Mouse (Mus musculus): ENCODE results near the gene Hhat. TPM values are rescaled to one million over a fixed set of nuclear protein-coding genes. Genes with fewer than 3 reads are reported as not detected.

The Hhat gene
- polyA plus RNA-seq, 1 experiment from 2014 or later, result 3.8 TPM

DNA sequence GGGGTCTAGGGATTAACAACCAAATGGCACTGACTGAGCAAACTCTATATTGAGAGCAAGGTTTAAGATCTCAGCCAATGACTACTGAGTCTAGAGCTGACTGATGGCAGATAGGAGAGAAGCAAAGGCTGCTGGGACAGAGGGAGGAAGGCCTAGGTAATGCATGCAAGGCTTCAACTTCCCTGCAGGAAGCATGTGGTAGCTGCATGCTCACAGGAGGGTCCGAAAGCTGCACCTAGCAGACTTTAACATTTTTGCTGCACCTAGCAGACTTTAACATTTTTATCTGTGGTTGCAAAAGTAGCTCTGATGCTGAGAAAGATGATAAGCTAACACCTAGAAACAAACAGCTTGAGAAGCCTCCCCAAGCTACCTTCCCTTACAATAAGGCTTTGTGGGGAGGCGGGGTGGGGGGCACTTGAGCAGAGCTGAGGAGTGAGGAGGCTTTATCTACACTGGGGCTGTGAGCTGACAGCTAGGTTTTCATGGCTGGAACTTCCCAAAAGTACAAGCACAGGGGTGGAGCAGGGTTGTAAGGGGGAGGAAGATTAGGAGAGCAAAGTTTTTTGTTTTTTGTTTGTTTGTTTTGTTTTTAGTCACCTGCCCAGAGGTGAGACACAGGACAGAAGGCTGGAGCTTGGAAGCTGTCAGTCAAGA is 239.4 kb downstream of the Hhat start:
- Histone ChIP-seq H3K4me2 (no peak overlapping the region), H3K27me3 (replicated peaks; ENCODE audit: control insufficient read depth, insufficient read depth, low read length) (no peaks in the 10 kb centered on the region), H3K27ac (ENCODE audit: low read depth, low read length) (no peak overlapping the region), H3K36me3 (ENCODE audit: control insufficient read depth, insufficient read depth, low read length) (no peaks in the 10 kb centered on the region), H3K4me1 (replicated peaks; ENCODE audit: control insufficient read depth, insufficient read depth, low read length) (peaks cover 5% of the 10 kb centered on the region; the same call in 1 of the 2 replicates), H3K9ac (ENCODE audit: low read depth, low read length) (no peak overlapping the region), H3K4me3 (ENCODE audit: low read depth, low read length) (no peak overlapping the region), H3K9me3 (ENCODE audit: control insufficient read depth, low read length) (no peaks in the 10 kb centered on the region)
- ATAC-seq (replicated peaks; ENCODE audit: low FRiP score) (0 out of 2 replicates have a peak, but pooled peaks have one; percentile 45), DNase-seq (ENCODE audit: low spot score) (no peak)
- WGBS, result 38% methylated on average over 2 of the region's 2 CpGs

DNA sequence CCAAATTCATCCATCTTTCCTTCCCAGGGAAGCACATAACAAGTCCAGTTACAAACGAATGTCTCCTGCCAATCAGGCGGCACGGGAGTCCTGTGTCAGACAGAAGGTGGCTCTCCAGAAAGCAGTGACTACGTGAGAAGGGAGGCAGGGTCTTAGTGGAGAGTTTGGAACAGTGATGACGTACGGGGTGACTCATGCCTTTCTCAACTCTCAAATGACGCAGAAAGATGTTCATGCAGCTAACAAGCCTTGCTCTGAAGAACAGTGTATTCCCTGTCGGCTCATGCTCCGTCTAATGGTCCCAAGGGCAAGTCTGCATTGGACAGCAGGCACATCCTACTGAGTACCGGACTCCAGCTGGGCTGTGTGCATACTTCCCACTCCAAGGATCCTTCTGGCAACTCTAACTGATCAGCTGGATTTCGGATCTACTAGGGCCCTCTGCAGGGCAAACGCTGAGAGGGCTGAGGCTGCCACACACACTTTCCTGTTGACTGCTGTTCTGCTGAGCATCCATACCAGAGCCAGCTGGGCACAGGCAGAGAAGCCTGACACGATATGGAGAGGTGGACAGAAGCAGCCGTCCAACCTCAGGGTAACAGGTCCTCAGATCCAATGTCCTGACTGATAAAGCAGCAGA is 245.2 kb downstream of the Hhat start:
- H3K4me3 ChIP-seq (ENCODE audit: low read depth, low read length), result no peak overlapping the region
- no peaks in the 10 kb centered on the region for H3K27me3 ChIP-seq (replicated peaks; ENCODE audit: control insufficient read depth, insufficient read depth, low read length)
- H3K9ac ChIP-seq (ENCODE audit: low read depth, low read length), result no peak overlapping the region
- DNase-seq (ENCODE audit: low spot score) (no peak), ATAC-seq (replicated peaks; ENCODE audit: low FRiP score) (no peak)
- H3K4me1 ChIP-seq (replicated peaks; ENCODE audit: control insufficient read depth, insufficient read depth, low read length), result no peaks in the 10 kb centered on the region
- no peak overlapping the region for H3K4me2 ChIP-seq
- H3K27ac ChIP-seq (ENCODE audit: low read depth, low read length), result no peak overlapping the region
- no peaks in the 10 kb centered on the region for H3K36me3 ChIP-seq (ENCODE audit: control insufficient read depth, insufficient read depth, low read length)
- H3K9me3 ChIP-seq (ENCODE audit: control insufficient read depth, low read length), result no peaks in the 10 kb centered on the region
- WGBS, result 68% methylated on average over 14 of the region's 14 CpGs

DNA sequence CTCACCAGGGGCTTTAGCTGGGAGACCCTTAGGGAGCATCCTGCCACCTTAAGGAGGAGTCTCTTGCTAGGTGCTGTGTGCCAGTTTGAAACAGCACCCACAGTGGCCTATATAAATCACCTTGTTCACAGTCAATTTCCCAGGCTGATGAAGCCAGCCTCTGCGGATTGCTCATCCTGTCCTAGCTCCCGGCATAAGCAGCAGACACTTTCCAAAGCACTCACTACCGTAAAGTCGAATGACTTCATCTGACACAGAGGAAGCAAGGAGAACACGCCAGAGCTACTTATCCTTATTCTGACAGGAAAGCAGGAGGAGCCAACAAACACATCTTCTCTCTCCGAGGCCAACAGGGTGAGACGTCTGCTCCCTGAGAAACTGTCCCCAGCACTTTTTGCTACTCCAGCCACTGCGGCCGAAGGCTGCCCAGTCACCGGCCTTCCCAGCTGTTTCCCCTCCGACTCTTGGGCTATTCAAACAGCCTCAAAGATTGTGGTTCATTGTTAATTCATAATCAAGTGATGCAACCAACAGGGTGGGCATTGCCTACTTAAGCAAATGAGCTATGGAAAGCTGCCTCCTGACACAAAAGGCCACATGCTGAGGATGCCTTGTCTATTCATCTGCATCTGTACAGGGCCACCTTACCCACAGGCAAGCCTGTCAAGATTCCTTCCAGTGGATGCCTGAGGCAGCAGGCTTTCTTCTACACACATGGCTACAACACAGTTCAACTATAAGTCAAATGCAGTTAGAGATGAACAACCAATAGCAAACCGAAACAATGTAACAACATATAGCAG is 248.4 kb downstream of the Hhat start:
- H3K9me3 ChIP-seq (ENCODE audit: control insufficient read depth, low read length), result no peaks in the 10 kb centered on the region
- WGBS, result 65% methylated on average over 12 of the region's 12 CpGs

DNA sequence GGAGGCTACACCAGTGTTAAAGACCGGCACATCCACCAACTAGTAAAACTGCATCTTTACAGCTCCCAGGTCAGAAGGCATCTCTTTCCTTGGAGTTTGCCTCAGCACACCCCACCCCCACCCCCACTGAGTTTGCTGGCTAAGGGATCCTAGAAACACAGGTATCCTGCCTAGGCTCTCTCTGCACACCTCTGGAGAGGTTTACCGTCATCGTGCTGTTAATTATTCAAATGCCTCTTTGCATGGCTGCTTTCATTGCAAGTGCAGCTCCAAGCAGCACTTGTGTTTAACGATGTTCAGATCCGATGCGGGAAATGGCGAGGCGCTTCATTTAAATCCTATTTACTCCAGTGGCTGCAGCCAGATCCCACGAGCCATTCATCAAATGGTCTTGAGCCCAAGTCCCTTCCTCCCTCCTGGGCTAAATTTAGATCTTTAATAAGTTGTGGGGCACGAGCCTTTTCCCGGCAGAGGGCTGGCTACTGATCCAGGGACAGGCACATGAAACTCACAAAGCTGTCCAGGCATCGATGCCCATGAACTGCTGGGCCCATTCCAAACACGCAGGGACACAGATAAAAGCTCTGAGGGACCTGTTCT is 250.1 kb downstream of the Hhat start:
- WGBS, result 55% methylated on average over 13 of the region's 13 CpGs
- no peak overlapping the region for H3K9ac ChIP-seq (ENCODE audit: low read depth, low read length)
- no peaks in the 10 kb centered on the region for H3K4me1 ChIP-seq (replicated peaks; ENCODE audit: control insufficient read depth, insufficient read depth, low read length)
- no peaks in the 10 kb centered on the region for H3K9me3 ChIP-seq (ENCODE audit: control insufficient read depth, low read length)
- DNase-seq (ENCODE audit: low spot score) (no peak), ATAC-seq (replicated peaks; ENCODE audit: low FRiP score) (no peak)
- H3K36me3 ChIP-seq (ENCODE audit: control insufficient read depth, insufficient read depth, low read length), result no peaks in the 10 kb centered on the region
- H3K27me3 ChIP-seq (replicated peaks; ENCODE audit: control insufficient read depth, insufficient read depth, low read length), result no peaks in the 10 kb centered on the region
- no peak overlapping the region for H3K4me3 ChIP-seq (ENCODE audit: low read depth, low read length)
- H3K4me2 ChIP-seq, result no peak overlapping the region
- no peak overlapping the region for H3K27ac ChIP-seq (ENCODE audit: low read depth, low read length)

More for the DNA sequence above, 248.4 kb downstream of the Hhat start:
- no peak for ATAC-seq (replicated peaks; ENCODE audit: low FRiP score)
- no peaks in the 10 kb centered on the region for H3K4me1 ChIP-seq (replicated peaks; ENCODE audit: control insufficient read depth, insufficient read depth, low read length)
- H3K9ac ChIP-seq (ENCODE audit: low read depth, low read length), result no peak overlapping the region
- no peak for DNase-seq (ENCODE audit: low spot score)
- H3K4me2 ChIP-seq, result no peak overlapping the region
- H3K27me3 ChIP-seq (replicated peaks; ENCODE audit: control insufficient read depth, insufficient read depth, low read length), result no peaks in the 10 kb centered on the region
- no peak overlapping the region for H3K27ac ChIP-seq (ENCODE audit: low read depth, low read length)
- no peaks in the 10 kb centered on the region for H3K36me3 ChIP-seq (ENCODE audit: control insufficient read depth, insufficient read depth, low read length)
- H3K4me3 ChIP-seq (ENCODE audit: low read depth, low read length), result no peak overlapping the region

DNA sequence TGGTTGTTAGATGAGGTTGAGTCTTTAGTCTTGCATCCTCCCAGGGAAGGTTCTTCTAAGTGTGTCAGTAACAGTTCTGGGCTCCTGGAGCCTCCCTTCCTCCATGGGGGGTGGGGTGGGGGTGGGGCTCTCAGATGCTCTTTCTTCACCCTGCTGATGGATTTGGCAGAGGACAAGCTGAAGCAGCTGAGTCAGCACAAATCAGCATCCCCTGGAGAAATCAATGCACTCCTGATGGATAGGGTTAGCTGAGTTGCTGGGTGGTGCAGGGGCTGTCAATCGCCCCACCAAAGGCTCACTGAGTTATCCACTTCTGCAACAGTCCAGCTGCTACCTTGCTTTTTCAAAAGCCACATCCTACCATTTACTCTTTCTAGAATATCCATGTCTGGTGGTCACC is 251.3 kb downstream of the Hhat start:
- Histone ChIP-seq H3K27ac (ENCODE audit: low read depth, low read length) (no peak overlapping the region), H3K9me3 (ENCODE audit: control insufficient read depth, low read length) (no peaks in the 10 kb centered on the region), H3K4me2 (no peak overlapping the region), H3K36me3 (ENCODE audit: control insufficient read depth, insufficient read depth, low read length) (no peaks in the 10 kb centered on the region), H3K4me3 (ENCODE audit: low read depth, low read length) (no peak overlapping the region), H3K27me3 (replicated peaks; ENCODE audit: control insufficient read depth, insufficient read depth, low read length) (no peaks in the 10 kb centered on the region), H3K4me1 (replicated peaks; ENCODE audit: control insufficient read depth, insufficient read depth, low read length) (no peaks in the 10 kb centered on the region), H3K9ac (ENCODE audit: low read depth, low read length) (no peak overlapping the region)
- ATAC-seq (replicated peaks; ENCODE audit: low FRiP score) (no peak), DNase-seq (ENCODE audit: low spot score) (no peak)
- 90% methylated on average over 1 of the region's 1 CpGs for WGBS

DNA sequence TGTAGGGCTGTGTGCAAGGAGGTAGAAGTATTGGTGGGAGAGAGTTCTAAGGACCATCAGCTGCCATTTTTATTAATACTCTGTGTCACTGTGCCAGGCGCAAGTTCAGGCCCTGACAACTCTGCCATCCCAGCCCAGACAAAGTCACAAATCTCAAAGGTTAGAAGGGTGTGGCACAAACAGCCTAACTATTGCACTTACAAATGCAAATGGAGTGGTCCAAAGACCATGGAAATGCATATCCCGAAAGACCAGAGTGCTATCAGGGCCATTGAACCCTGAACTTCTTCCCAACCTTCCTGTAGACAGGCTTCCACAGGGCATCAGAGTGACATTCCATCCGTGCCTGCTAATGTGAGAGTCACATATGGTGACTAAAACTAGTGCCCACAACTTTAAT is 255.7 kb downstream of the Hhat start:
- WGBS, result 74% methylated on average over 3 of the region's 3 CpGs
- no peaks in the 10 kb centered on the region for H3K9me3 ChIP-seq (ENCODE audit: control insufficient read depth, low read length)
- H3K4me1 ChIP-seq (replicated peaks; ENCODE audit: control insufficient read depth, insufficient read depth, low read length), result no peaks in the 10 kb centered on the region
- no peak overlapping the region for H3K4me2 ChIP-seq
- H3K9ac ChIP-seq (ENCODE audit: low read depth, low read length), result no peak overlapping the region
- H3K4me3 ChIP-seq (ENCODE audit: low read depth, low read length), result no peak overlapping the region
- DNase-seq (ENCODE audit: low spot score) (no peak), ATAC-seq (replicated peaks; ENCODE audit: low FRiP score) (no peak)
- H3K36me3 ChIP-seq (ENCODE audit: control insufficient read depth, insufficient read depth, low read length), result no peaks in the 10 kb centered on the region
- no peak overlapping the region for H3K27ac ChIP-seq (ENCODE audit: low read depth, low read length)
- H3K27me3 ChIP-seq (replicated peaks; ENCODE audit: control insufficient read depth, insufficient read depth, low read length), result no peaks in the 10 kb centered on the region

DNA sequence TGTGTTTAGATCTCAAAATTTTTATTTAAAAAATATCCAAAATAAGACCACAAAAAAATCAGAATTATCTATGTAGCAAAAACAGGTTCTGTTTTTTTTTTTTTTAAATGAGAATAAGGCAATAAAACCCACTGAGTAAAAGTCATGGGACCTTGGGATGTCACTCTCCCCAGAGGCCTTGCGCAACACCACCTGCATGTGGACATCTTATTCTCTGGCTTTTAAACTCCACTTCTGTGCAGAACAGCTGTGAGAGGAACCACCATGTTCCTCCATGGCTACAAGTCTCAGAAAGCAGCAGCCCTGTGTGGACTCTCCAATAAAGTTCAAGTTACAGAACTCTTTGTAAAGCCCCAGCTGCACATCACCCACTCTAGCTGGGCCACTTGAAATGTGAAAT is 258.2 kb downstream of the Hhat start:
- DNase-seq (ENCODE audit: low spot score) (no peak), ATAC-seq (replicated peaks; ENCODE audit: low FRiP score) (no peak)
- 97% methylated on average over 1 of the region's 1 CpGs for WGBS
- Histone ChIP-seq H3K27me3 (replicated peaks; ENCODE audit: control insufficient read depth, insufficient read depth, low read length) (no peaks in the 10 kb centered on the region), H3K4me1 (replicated peaks; ENCODE audit: control insufficient read depth, insufficient read depth, low read length) (no peaks in the 10 kb centered on the region), H3K4me3 (ENCODE audit: low read depth, low read length) (no peak overlapping the region), H3K36me3 (ENCODE audit: control insufficient read depth, insufficient read depth, low read length) (no peaks in the 10 kb centered on the region), H3K9me3 (ENCODE audit: control insufficient read depth, low read length) (no peaks in the 10 kb centered on the region), H3K4me2 (no peak overlapping the region), H3K27ac (ENCODE audit: low read depth, low read length) (no peak overlapping the region), H3K9ac (ENCODE audit: low read depth, low read length) (no peak overlapping the region)

DNA sequence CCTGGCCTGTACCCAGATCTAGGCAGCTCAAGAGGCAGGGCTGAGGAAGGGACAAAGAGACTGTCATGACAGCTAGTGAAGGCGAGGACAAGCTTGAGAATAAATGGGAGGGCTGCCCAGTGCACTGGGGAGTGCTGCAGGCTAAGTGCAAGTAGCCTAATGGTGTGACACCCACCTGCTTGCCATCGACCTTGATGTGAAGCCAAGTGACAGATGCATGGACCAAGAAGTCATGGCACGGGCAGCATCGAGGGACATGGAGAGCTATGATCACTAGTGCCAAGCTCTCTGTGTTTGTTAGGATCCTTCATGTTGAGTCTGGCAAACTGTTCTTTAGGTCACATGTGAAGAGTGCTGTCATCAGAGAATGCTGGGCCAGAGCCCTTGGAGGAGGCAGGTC is 267.4 kb downstream of the Hhat start:
- Histone ChIP-seq H3K27me3 (replicated peaks; ENCODE audit: control insufficient read depth, insufficient read depth, low read length) (no peaks in the 10 kb centered on the region), H3K36me3 (ENCODE audit: control insufficient read depth, insufficient read depth, low read length) (no peaks in the 10 kb centered on the region), H3K4me1 (replicated peaks; ENCODE audit: control insufficient read depth, insufficient read depth, low read length) (no peaks in the 10 kb centered on the region), H3K9me3 (ENCODE audit: control insufficient read depth, low read length) (no peaks in the 10 kb centered on the region), H3K27ac (ENCODE audit: low read depth, low read length) (no peak overlapping the region), H3K4me2 (no peak overlapping the region), H3K9ac (ENCODE audit: low read depth, low read length) (no peak overlapping the region), H3K4me3 (ENCODE audit: low read depth, low read length) (no peak overlapping the region)
- ATAC-seq (replicated peaks; ENCODE audit: low FRiP score) (no peak), DNase-seq (ENCODE audit: low spot score) (no peak)
- WGBS, result 77% methylated on average over 4 of the region's 4 CpGs
